Mouse (Mus musculus) embryonic facial prominence, embryonic 13.5 days (tissue): ENCODE measurements around the gene Olfr983. TPM values are rescaled to one million over a fixed set of nuclear protein-coding genes. Genes with fewer than 3 reads are reported as not detected.

Experiments used
- polyA plus RNA-seq: library from polyadenylated mRNA; unstranded; fragments of >200 nt; fragmentation: Nextera tagmentation; extraction: Ambion mirVana; gene quantifications from 2 replicates; pipeline ENCODE4 v1.2.1, GENCODE M21; 2015

Olfr983 gene
- polyA plus RNA-seq, 1 experiment from 2014 or later: not detected

Other genes with a start within 250 kb of the Olfr983 start
- not detected in 2 replicates for gene Olfr972, start 227.2 kb downstream of the Olfr983 start, polyA plus RNA-seq
- not detected in 2 replicates for gene Olfr229, start 186.3 kb downstream of the Olfr983 start, polyA plus RNA-seq
- 0.25 TPM in 1 of 2 replicates, not detected in the other for gene Olfr974, start 156.1 kb downstream of the Olfr983 start, polyA plus RNA-seq
- gene Olfr975, start 141.5 kb downstream of the Olfr983 start, polyA plus RNA-seq: not detected in 2 replicates
- not detected in 2 replicates for gene Olfr976, start 132.5 kb downstream of the Olfr983 start, polyA plus RNA-seq
- not detected in 2 replicates for gene Olfr978, start 101.5 kb downstream of the Olfr983 start, polyA plus RNA-seq
- gene Olfr979, start 90.1 kb downstream of the Olfr983 start, polyA plus RNA-seq: not detected in 2 replicates
- not detected in 2 replicates for gene Olfr980, start 84.0 kb downstream of the Olfr983 start, polyA plus RNA-seq
- not detected in 2 replicates for gene Olfr981, start 72.1 kb downstream of the Olfr983 start, polyA plus RNA-seq
- gene Olfr982, start 19.8 kb downstream of the Olfr983 start, polyA plus RNA-seq: not detected in 2 replicates
- not detected in 2 replicates for gene Olfr984, start 20.6 kb upstream of the Olfr983 start, polyA plus RNA-seq
- gene Olfr985, start 36.6 kb upstream of the Olfr983 start, polyA plus RNA-seq: not detected in 2 replicates
- gene Tmem225, start 54.5 kb upstream of the Olfr983 start, polyA plus RNA-seq: not detected in 2 replicates
- gene Olfr986, start 87.3 kb upstream of the Olfr983 start, polyA plus RNA-seq: not detected in 2 replicates
- gene Zfp202, start 98.7 kb upstream of the Olfr983 start, polyA plus RNA-seq: 6.9 and 8.1 TPM in 2 replicates
- 2.8 and 3.0 TPM in 2 replicates for gene Scn3b, start 175.6 kb upstream of the Olfr983 start, polyA plus RNA-seq